Mouse (Mus musculus): ENCODE measurements around the gene Apbb2. TPM values are rescaled to one million over a fixed set of nuclear protein-coding genes. Genes with fewer than 3 reads are reported as not detected.

Gene Apbb2
- polyA plus RNA-seq (2012; rRNA removed): 34.7 and 36.1 TPM in 2 replicates

DNA sequence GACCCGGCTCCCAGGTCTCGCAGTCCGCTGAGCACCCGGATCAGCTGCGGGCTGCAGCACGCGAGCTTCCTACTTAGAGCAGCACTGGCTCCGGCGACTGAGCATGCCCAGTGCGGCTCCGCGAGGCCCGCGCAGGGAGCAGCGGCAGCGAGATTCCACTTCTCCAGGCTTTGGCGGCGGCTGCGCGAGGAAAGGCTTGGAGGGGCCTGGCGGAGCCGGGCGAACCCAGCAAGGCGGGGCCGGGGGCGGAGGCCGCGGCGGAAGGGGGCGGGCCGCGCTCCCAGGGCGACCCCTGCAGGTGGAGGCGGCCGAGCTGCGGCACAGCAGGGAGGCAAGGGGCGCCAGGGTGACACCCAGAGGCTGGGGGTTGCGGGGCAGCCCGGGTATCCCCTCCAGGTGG, at the start of gene Apbb2:
Gene Apbb2 (minus strand): TSS at position 188 of the 400 bp plus-strand sequence.
- Histone ChIP-seq H3K27ac (ENCODE audit: insufficient read depth, low read length) (peak within 1 kb of the TSS; percentile 82), H3K4me3 (replicated peaks; ENCODE audit: insufficient read depth, low read depth, low read length) (peak within 1 kb of the TSS; percentile 67), H3K4me1 (ENCODE audit: control insufficient read depth, insufficient read depth, low read length) (peaks cover 13% of the 10 kb centered on the region; the same call in 1 of the 2 replicates), H3K27me3 (ENCODE audit: control insufficient read depth, insufficient read depth, low read length) (no peaks in the 10 kb centered on the region)
- WGBS: 2% methylated on average over 39 of the region's 39 CpGs
- peak; percentile 95 for DNase-seq
- TF ChIP-seq POLR2A (IDR thresholded peaks at IDR 0.05; ENCODE audit: borderline replicate concordance, insufficient read depth, low read length): peak; percentile 70
- TF ChIP-seq CTCF (IDR thresholded peaks at IDR 0.05; ENCODE audit: borderline replicate concordance, insufficient read depth, low read depth, low read length): peak; percentile 53; the same call in 1 of the 2 replicates

DNA sequence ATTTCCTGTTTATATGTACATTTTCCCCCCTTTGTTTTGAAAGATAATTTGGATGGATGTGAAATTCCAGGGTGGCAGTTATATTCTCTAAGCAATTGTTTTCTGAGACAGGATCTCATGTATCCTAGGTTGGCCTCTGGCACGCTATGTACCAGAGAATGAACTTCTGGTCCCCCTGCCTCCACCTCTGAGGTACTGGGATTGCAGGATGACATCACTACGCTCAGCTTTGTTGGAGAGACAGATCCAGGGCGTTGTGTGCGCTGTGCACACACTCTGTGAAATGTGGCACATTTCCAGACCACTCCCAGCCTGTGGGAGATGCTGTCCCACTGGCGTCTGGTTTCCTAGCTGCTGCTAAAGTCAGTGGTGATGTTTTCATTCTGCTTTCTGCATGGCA, 35.6 kb upstream of the Apbb2 start:
- WGBS: 33% methylated on average over 5 of the region's 5 CpGs
- DNase-seq: no peak

DNA sequence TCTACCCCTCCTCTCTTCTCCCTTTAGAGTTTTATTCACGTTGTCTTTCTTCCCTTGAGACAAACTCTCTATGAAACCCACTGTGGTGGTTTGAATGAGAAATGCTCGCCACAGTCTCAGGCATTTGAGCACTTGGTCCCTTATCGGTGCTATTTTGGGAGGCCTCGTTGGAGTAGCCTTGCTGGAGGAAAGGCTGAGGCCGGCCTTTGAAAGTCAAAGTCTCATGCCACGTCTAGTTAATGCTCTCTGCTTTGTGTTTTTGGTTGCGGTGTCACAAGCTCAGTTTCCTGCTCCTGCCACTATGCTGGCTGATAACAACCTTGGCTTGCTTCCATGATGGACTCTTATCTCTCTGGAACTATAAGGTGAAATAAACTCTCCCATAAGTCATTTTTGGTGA, 28.9 kb upstream of the Apbb2 start:
- no peaks in the 10 kb centered on the region for H3K4me1 ChIP-seq (ENCODE audit: control insufficient read depth, insufficient read depth, low read length)
- H3K27me3 ChIP-seq (ENCODE audit: control insufficient read depth, insufficient read depth, low read length): no peaks in the 10 kb centered on the region
- H3K27ac ChIP-seq (ENCODE audit: insufficient read depth, low read length): no peak overlapping the region
- DNase-seq: no peak
- no peak for TF ChIP-seq POLR2A (IDR thresholded peaks at IDR 0.05; ENCODE audit: borderline replicate concordance, insufficient read depth, low read length)
- no peak for TF ChIP-seq CTCF (IDR thresholded peaks at IDR 0.05; ENCODE audit: borderline replicate concordance, insufficient read depth, low read depth, low read length)
- WGBS: 70% methylated on average over 7 of the region's 7 CpGs
- H3K4me3 ChIP-seq (replicated peaks; ENCODE audit: insufficient read depth, low read depth, low read length): no peak overlapping the region

More for the DNA sequence above, 35.6 kb upstream of the Apbb2 start:
- H3K4me3 ChIP-seq (replicated peaks; ENCODE audit: insufficient read depth, low read depth, low read length): no peak overlapping the region
- H3K27me3 ChIP-seq (ENCODE audit: control insufficient read depth, insufficient read depth, low read length): no peaks in the 10 kb centered on the region
- TF ChIP-seq CTCF (IDR thresholded peaks at IDR 0.05; ENCODE audit: borderline replicate concordance, insufficient read depth, low read depth, low read length): no peak
- no peak for TF ChIP-seq POLR2A (IDR thresholded peaks at IDR 0.05; ENCODE audit: borderline replicate concordance, insufficient read depth, low read length)
- no peak overlapping the region for H3K27ac ChIP-seq (ENCODE audit: insufficient read depth, low read length)
- H3K4me1 ChIP-seq (ENCODE audit: control insufficient read depth, insufficient read depth, low read length): no peaks in the 10 kb centered on the region

DNA sequence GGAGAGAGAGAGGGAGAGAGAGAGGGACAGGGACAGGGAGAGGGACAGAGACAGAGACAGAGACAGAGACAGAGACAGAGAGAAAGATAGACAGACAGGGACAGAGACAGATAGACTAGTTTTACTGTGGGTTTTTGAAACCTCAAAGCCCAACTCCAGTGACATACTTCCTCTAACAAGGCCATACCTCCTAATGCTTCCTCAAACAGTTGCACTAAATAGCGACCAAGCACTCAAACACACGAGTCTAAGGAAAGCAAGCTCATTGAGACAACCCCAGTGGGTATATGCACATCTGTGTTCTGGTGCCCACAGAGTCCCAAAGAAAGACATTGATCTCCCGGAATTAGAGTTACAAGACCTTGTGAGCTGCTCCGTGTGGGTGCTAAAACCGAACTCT, 24.7 kb upstream of the Apbb2 start:
- H3K4me3 ChIP-seq (replicated peaks; ENCODE audit: insufficient read depth, low read depth, low read length): no peak overlapping the region
- 87% methylated on average over 5 of the region's 5 CpGs for WGBS
- no peaks in the 10 kb centered on the region for H3K27me3 ChIP-seq (ENCODE audit: control insufficient read depth, insufficient read depth, low read length)
- TF ChIP-seq POLR2A (IDR thresholded peaks at IDR 0.05; ENCODE audit: borderline replicate concordance, insufficient read depth, low read length): no peak
- TF ChIP-seq CTCF (IDR thresholded peaks at IDR 0.05; ENCODE audit: borderline replicate concordance, insufficient read depth, low read depth, low read length): no peak
- DNase-seq: no peak
- no peaks in the 10 kb centered on the region for H3K4me1 ChIP-seq (ENCODE audit: control insufficient read depth, insufficient read depth, low read length)
- H3K27ac ChIP-seq (ENCODE audit: insufficient read depth, low read length): no peak overlapping the region

DNA sequence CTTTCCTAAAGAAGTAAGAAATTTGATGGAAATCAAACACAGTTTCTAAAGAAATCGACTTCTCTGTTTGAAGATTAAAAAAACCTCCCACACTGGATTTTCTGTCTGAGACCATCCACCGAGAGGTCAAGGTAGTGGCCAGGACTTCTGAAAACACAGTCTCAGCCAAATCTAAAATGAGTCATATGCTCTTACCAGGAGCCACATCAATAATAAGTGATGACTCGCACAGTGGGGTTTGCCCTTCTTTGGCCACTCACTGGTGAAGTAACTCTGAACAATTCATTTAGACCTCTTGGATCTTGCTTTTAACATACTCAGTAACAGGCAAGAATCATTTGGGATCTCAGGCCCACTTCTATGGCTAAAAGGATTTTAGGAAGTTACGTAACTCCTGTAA, 23.6 kb upstream of the Apbb2 start:
- WGBS: 93% methylated on average over 4 of the region's 4 CpGs
- DNase-seq: no peak
- H3K4me3 ChIP-seq (replicated peaks; ENCODE audit: insufficient read depth, low read depth, low read length): no peak overlapping the region
- no peaks in the 10 kb centered on the region for H3K27me3 ChIP-seq (ENCODE audit: control insufficient read depth, insufficient read depth, low read length)
- no peak for TF ChIP-seq CTCF (IDR thresholded peaks at IDR 0.05; ENCODE audit: borderline replicate concordance, insufficient read depth, low read depth, low read length)
- TF ChIP-seq POLR2A (IDR thresholded peaks at IDR 0.05; ENCODE audit: borderline replicate concordance, insufficient read depth, low read length): no peak
- no peak overlapping the region for H3K27ac ChIP-seq (ENCODE audit: insufficient read depth, low read length)
- H3K4me1 ChIP-seq (ENCODE audit: control insufficient read depth, insufficient read depth, low read length): no peaks in the 10 kb centered on the region

DNA sequence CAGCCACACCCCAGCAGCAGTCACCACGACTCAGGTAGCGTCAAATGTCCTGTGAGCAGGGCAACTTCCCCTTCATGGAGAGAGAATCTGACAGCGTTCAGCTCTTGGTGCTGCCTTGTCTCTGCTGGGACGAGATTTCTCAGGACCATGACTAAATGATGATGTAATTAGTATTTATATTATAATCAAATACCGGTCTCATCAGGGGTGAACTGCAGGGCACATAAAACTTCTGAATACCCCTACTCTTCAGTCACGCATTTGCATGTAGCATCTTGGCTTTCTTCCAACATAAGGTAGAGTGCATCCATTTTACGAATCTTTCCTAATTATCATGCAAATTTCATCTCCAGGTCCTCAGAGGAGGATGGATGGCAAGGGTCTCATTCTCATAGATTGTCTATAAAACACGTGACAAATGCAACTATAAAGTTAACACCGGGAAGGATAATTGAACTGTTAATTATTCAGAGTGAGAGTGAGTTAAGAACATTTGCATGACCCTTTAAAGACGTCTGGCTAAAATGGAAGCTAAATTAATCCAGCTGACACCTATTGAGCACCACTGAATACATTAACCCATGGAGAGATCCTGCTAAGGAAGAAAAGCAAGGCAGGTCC, 17.0 kb upstream of the Apbb2 start:
- H3K27ac ChIP-seq (ENCODE audit: insufficient read depth, low read length): no peak overlapping the region
- DNase-seq: no peak
- no peaks in the 10 kb centered on the region for H3K27me3 ChIP-seq (ENCODE audit: control insufficient read depth, insufficient read depth, low read length)
- H3K4me3 ChIP-seq (replicated peaks; ENCODE audit: insufficient read depth, low read depth, low read length): no peak overlapping the region
- WGBS: 14% methylated on average over 10 of the region's 10 CpGs
- no peaks in the 10 kb centered on the region for H3K4me1 ChIP-seq (ENCODE audit: control insufficient read depth, insufficient read depth, low read length)
- TF ChIP-seq POLR2A (IDR thresholded peaks at IDR 0.05; ENCODE audit: borderline replicate concordance, insufficient read depth, low read length): no peak
- no peak for TF ChIP-seq CTCF (IDR thresholded peaks at IDR 0.05; ENCODE audit: borderline replicate concordance, insufficient read depth, low read depth, low read length)

DNA sequence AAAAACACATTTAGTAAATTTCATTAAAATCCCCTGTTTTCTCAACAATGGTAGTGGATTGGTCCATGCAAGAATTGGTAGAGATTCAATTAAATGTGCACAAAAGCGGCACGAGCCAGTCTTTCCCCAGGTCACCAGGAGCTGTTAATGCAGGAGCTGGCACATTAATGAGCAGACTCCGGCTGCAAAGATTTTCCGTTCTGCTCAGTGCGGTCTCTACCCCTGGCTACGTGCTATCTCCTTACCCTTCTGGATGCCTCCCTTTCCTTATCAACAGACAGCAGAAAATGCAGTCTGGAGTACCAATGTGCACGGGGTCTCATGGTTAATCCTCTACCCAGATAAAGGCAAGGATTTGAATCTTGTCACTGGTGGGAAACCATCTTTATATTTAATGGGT, 9.2 kb upstream of the Apbb2 start:
- Histone ChIP-seq H3K27me3 (ENCODE audit: control insufficient read depth, insufficient read depth, low read length) (no peaks in the 10 kb centered on the region), H3K4me1 (ENCODE audit: control insufficient read depth, insufficient read depth, low read length) (no peaks in the 10 kb centered on the region; the same call in 1 of the 2 replicates), H3K27ac (ENCODE audit: insufficient read depth, low read length) (no peak overlapping the region), H3K4me3 (replicated peaks; ENCODE audit: insufficient read depth, low read depth, low read length) (no peak overlapping the region)
- no peak for DNase-seq
- 49% methylated on average over 7 of the region's 7 CpGs for WGBS
- no peak for TF ChIP-seq CTCF (IDR thresholded peaks at IDR 0.05; ENCODE audit: borderline replicate concordance, insufficient read depth, low read depth, low read length)
- TF ChIP-seq POLR2A (IDR thresholded peaks at IDR 0.05; ENCODE audit: borderline replicate concordance, insufficient read depth, low read length): no peak

DNA sequence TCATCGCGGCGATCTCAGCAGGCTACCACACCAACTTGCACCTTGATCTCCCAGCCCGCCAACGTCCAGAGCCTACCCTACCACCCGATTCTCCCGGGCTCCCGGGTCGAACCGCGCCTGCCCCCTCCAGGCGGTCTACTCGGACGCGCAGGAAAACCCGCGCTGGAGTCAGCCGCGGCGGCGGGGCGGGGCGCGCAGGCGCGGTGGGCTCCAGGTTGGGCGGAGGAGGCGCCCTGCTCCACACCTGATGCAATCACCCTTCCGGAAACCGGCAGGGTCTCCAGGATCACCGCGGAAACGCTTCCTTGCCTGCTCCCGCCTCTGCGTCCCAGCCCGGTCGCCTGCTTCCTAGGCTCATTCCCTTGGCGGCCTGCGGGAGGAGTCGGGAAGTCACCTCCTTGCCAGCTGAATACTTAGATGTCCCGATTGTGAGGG, 1.6 kb upstream of the Apbb2 start:
- peak; percentile 91 for DNase-seq
- Histone ChIP-seq H3K27me3 (ENCODE audit: control insufficient read depth, insufficient read depth, low read length) (no peaks in the 10 kb centered on the region), H3K4me3 (replicated peaks; ENCODE audit: insufficient read depth, low read depth, low read length) (peak overlapping the region; percentile 83), H3K4me1 (ENCODE audit: control insufficient read depth, insufficient read depth, low read length) (peaks cover 8% of the 10 kb centered on the region; the same call in 1 of the 2 replicates), H3K27ac (ENCODE audit: insufficient read depth, low read length) (peak overlapping the region; percentile 62)
- no peak for TF ChIP-seq CTCF (IDR thresholded peaks at IDR 0.05; ENCODE audit: borderline replicate concordance, insufficient read depth, low read depth, low read length)
- peak; percentile 67; the same call in 1 of the 2 replicates for TF ChIP-seq POLR2A (IDR thresholded peaks at IDR 0.05; ENCODE audit: borderline replicate concordance, insufficient read depth, low read length)
- WGBS: under 1% methylated on average over 41 of the region's 41 CpGs
